Mouse (Mus musculus): ENCODE measurements around the gene H2afb3. TPM values are rescaled to one million over a fixed set of nuclear protein-coding genes. Genes with fewer than 3 reads are reported as not detected.
"Not testable (repeated sequence)": the region's sequence is repeated elsewhere in the genome, so short reads cannot be mapped to it uniquely, and the experiment has no call there.

H2afb3 gene
- total RNA-seq (2014; rRNA removed): not detected in 2 replicates
- not detected in 2 replicates for polyA plus RNA-seq (2015; fragmentation: Nextera tagmentation; extraction: Ambion mirVana)

DNA sequence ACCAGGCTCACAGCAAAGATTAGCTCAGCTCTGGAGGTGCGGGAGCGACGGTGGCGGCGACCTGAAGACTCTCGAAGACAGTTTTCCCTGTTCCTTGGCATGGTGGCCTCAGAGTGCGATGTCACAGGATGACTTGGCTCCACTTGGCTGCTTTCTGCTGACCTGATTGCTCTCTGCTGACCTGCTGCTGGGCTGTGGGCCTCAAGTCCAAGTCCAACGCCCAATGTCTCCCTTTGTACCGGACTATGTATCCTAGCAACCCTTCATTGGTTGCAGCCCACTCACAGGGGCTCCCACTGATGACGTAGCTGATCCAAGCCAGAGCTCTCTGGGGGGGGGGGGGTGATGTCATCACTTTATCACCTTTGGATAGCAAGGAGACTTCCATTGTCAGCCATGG lies at the start of gene H2afb3:
Gene H2afb3, minus strand, starts transcription at position 101 of the 400 bp plus-strand sequence.
- WGBS: 90% methylated on average over 9 of the region's 10 CpGs
- ATAC-seq (ENCODE audit: low FRiP score); DNase-seq (ENCODE audit: low spot score); H3K4me2 ChIP-seq (ENCODE audit: low read depth, low read length, poor library complexity, severe bottlenecking); H3K27me3 ChIP-seq (ENCODE audit: insufficient read depth, low read length); H3K9ac ChIP-seq (replicated peaks; ENCODE audit: low read length, poor library complexity, severe bottlenecking); H3K36me3 ChIP-seq (ENCODE audit: insufficient read depth, low read length); H3K4me1 ChIP-seq (ENCODE audit: insufficient read depth, low read length); H3K27ac ChIP-seq (ENCODE audit: low read depth, low read length); H3K9me3 ChIP-seq (ENCODE audit: low read length); H3K4me3 ChIP-seq (ENCODE audit: low read depth, low read length): not testable (repeated sequence)

DNA sequence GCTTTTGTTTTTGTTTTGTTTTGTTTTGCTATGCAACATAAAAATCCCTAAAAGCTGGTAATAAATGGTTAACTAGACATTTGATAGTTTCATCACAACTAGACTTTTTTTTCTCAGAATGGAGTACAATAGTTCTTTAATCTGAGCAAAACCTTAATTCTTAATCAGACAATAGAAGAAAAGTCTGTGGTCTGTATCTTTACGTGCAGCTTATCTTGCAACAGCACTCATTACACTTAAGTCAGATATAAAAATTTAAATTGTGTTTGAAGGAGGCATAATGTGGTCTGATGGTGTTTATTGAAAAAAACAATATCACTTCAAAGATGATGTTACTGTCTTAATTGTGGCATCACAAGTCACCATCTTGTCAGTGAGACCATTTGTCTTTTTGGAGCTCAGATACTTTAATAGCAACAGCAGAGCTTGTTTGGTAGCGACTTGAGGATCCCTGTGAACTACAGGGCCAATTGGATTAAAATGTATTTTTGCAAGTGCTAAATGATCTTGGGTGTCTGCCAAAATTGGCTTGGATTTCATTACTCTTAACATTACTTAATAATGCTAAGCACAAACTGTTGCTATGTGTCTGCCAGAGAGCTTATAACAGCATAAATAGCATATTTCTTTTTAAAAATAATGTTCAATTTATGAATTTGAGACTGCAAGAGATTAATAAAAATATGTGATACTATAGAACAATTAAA lies 11.3 kb downstream of the H2afb3 start:
- no peaks in the 10 kb centered on the region for H3K9me3 ChIP-seq (ENCODE audit: low read length)
- H3K4me1 ChIP-seq (ENCODE audit: insufficient read depth, low read length): no peaks in the 10 kb centered on the region
- H3K27me3 ChIP-seq (ENCODE audit: insufficient read depth, low read length): no peaks in the 10 kb centered on the region
- H3K4me2 ChIP-seq (ENCODE audit: low read depth, low read length, poor library complexity, severe bottlenecking): no peak overlapping the region
- H3K9ac ChIP-seq (replicated peaks; ENCODE audit: low read length, poor library complexity, severe bottlenecking): no peak overlapping the region
- no peak for TF ChIP-seq CTCF (IDR thresholded peaks at IDR 0.05)
- H3K36me3 ChIP-seq (ENCODE audit: insufficient read depth, low read length): no peaks in the 10 kb centered on the region
- H3K27ac ChIP-seq (ENCODE audit: low read depth, low read length): no peak overlapping the region
- DNase-seq (ENCODE audit: low spot score) (no peak), ATAC-seq (ENCODE audit: low FRiP score) (no peak)
- no peak overlapping the region for H3K4me3 ChIP-seq (ENCODE audit: low read depth, low read length)
- WGBS: 54% methylated on average over 2 of the region's 2 CpGs

DNA sequence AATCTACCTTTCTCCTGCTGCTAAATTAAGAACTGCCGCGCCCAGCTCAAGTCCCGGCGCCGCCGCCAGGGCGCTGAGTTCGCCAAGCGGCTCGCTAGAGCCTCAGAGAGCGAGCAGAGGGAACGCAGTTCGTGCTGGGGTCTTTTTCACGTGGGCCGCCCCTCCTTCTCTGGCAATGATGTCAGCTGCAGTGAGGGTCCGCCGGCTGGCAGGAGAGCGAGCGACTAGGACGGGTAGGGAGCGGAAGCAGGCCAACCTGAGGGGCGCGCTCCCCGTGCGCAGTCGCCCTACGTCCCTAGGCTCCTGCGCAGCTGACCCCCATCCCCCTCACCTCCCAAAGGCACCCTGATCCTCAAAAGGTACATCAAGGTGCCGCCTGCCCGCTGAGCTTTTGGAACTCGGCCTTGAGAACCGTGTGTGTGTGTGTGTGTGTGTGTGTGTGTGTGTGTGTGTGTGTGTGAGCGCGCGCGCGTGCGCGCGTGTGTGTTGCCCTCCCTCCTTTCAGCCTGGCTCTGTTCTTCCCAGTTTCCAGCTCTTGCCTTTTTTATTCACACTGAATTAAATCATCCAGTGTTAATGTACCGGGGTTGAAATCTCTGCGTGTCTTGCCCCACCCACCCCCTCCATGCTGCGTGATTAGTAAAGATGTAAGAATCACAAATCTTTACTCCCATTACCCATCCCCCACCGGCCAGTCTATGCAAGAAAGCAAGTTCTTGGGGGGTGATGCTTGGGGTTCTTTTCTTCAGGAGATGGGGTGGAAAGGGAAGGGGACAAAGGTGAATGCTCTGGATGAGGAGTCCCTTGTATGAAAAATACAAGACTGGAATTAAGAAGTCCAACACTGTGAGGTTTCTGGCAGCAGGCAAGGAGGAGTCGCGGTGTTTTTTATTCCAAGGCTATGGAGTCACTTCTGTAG lies 19.8 kb downstream of the H2afb3 start:
- Histone ChIP-seq H3K9me3 (ENCODE audit: low read length) (no peaks in the 10 kb centered on the region), H3K4me1 (ENCODE audit: insufficient read depth, low read length) (no peaks in the 10 kb centered on the region), H3K27me3 (ENCODE audit: insufficient read depth, low read length) (no peaks in the 10 kb centered on the region), H3K9ac (replicated peaks; ENCODE audit: low read length, poor library complexity, severe bottlenecking) (peak overlapping the region; percentile 54), H3K4me2 (ENCODE audit: low read depth, low read length, poor library complexity, severe bottlenecking) (peak overlapping the region; percentile 64), H3K4me3 (ENCODE audit: low read depth, low read length) (peak overlapping the region; percentile 43), H3K27ac (ENCODE audit: low read depth, low read length) (peak overlapping the region; percentile 67), H3K36me3 (ENCODE audit: insufficient read depth, low read length) (no peaks in the 10 kb centered on the region)
- WGBS: 16% methylated on average over 45 of the region's 46 CpGs
- ATAC-seq (ENCODE audit: low FRiP score) (peak; percentile 83), DNase-seq (ENCODE audit: low spot score) (peak; percentile 69)
- TF ChIP-seq CTCF (IDR thresholded peaks at IDR 0.05): peak; percentile 47

DNA sequence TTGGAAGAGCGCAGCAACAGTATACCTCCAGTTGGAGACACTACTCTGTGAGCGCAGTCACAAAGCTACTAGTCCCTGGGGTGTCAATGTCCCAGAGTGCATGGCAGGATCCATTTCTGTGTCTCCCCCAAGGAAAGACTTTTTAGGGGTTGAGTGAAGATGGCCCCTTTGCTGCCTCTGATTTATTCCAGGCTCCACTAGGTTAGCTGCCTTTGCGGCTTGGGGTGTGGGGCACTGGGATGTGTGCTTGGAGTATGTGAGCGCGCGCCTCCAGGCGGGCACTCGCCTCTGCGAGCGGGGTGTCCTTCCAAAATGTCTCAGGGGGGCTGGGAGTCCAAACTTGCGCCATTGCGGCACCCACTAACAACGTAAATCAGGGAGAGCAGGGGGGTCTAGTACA lies 21.2 kb downstream of the H2afb3 start:
- Histone ChIP-seq H3K9ac (replicated peaks; ENCODE audit: low read length, poor library complexity, severe bottlenecking) (peak overlapping the region; percentile 19; the same call in 1 of the 2 replicates), H3K27me3 (ENCODE audit: insufficient read depth, low read length) (no peaks in the 10 kb centered on the region), H3K9me3 (ENCODE audit: low read length) (no peaks in the 10 kb centered on the region), H3K36me3 (ENCODE audit: insufficient read depth, low read length) (no peaks in the 10 kb centered on the region), H3K4me2 (ENCODE audit: low read depth, low read length, poor library complexity, severe bottlenecking) (peak overlapping the region; percentile 64), H3K4me1 (ENCODE audit: insufficient read depth, low read length) (no peaks in the 10 kb centered on the region), H3K4me3 (ENCODE audit: low read depth, low read length) (peak overlapping the region; percentile 43), H3K27ac (ENCODE audit: low read depth, low read length) (no peak overlapping the region)
- TF ChIP-seq CTCF (IDR thresholded peaks at IDR 0.05): no peak; the same call in 1 of the 2 replicates
- ATAC-seq (ENCODE audit: low FRiP score): no peak
- WGBS: 14% methylated on average over 13 of the region's 13 CpGs
- peak; percentile 34 for DNase-seq (ENCODE audit: low spot score)

DNA sequence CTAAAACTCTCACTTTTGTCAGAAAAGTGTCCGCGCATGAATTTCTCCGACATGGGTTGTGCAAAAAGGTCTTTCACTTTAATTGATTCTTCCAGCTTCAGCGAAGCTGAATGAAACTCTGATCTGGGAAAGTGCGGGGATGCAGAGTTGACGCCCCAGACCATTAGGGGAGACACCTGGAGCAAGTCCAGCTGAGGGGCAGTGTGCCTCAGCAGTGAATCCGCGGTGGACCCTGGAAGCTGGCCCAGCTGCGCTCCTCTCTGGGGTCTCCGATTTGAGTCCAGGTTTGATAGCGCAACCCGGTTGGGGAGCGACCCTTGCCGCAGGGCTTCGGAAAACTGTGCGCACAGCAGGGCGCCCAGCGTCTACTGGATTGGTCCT lies 22.0 kb downstream of the H2afb3 start:
- peak overlapping the region; percentile 19; the same call in 1 of the 2 replicates for H3K9ac ChIP-seq (replicated peaks; ENCODE audit: low read length, poor library complexity, severe bottlenecking)
- no peaks in the 10 kb centered on the region for H3K36me3 ChIP-seq (ENCODE audit: insufficient read depth, low read length)
- H3K27ac ChIP-seq (ENCODE audit: low read depth, low read length): no peak overlapping the region
- 18% methylated on average over 18 of the region's 18 CpGs for WGBS
- H3K4me1 ChIP-seq (ENCODE audit: insufficient read depth, low read length): no peaks in the 10 kb centered on the region
- ATAC-seq (ENCODE audit: low FRiP score) (no peak), DNase-seq (ENCODE audit: low spot score) (peak; percentile 5)
- H3K27me3 ChIP-seq (ENCODE audit: insufficient read depth, low read length): no peaks in the 10 kb centered on the region
- peak overlapping the region; percentile 64 for H3K4me2 ChIP-seq (ENCODE audit: low read depth, low read length, poor library complexity, severe bottlenecking)
- peak overlapping the region; percentile 43 for H3K4me3 ChIP-seq (ENCODE audit: low read depth, low read length)
- TF ChIP-seq CTCF (IDR thresholded peaks at IDR 0.05): no peak
- no peaks in the 10 kb centered on the region for H3K9me3 ChIP-seq (ENCODE audit: low read length)
